In the genomic region with DNA sequence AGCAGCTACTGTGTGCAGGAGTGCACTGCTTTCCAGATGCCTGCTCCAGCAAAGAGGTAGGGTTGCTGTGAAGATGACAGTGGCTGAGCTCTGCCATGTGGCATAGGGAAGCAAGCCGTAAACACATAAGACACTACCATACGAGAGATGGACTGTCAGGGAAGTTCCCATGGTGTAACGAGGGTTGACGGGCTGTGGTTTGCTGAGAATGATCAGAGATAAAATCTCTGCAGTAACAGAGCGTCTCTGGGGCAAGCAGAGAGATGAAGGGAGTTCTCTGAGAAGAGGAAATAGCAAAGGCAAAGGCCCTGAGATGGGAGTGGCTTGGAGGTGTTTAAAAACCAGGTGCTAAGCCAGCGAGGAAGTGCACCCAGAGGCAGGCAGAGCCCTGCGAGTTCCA, we compare ENCODE assay signal across 26 mouse cellular contexts. TPM values are rescaled to one million over a fixed set of nuclear protein-coding genes. Genes with fewer than 3 reads are reported as not detected.
DNase-seq lines count a peak whose midpoint lies in the region; ATAC-seq and TF ChIP-seq lines count a peak whose summit lies in the region.
"Had no signal": no experiment of that assay in that cellular context is flagged by ENCODE, and none has a peak within 500 bp of the region (broad histone marks: within the 10 kb centered on the region; RNA-seq: fewer than 3 reads in every experiment).

No protein-coding gene starts in this region.

- WGBS in thymus, adult 2 months: 21% methylated on average over 7 of the region's 7 CpGs
- 72% methylated on average over 7 of the region's 7 CpGs for WGBS in midbrain, postnatal 0 days

- H3K9ac ChIP-seq in midbrain, postnatal 0 days (replicated peaks; ENCODE audit: low read length, poor library complexity, severe bottlenecking): no peak overlapping the region
- H3K9ac ChIP-seq: heart, embryonic 12.5 days; liver, embryonic 14.5 days; lung, embryonic 15.5 days had no signal

- TF ChIP-seq POLR2A in thymus, adult 2 months (IDR thresholded peaks at IDR 0.05; ENCODE audit: control insufficient read depth, extremely low read depth, insufficient read depth, low read length, poor library complexity): no peak

- no peaks in the 10 kb centered on the region for H3K4me1 ChIP-seq in thymus, adult 2 months (replicated peaks; ENCODE audit: control insufficient read depth, insufficient read depth, low read length)
- no peaks in the 10 kb centered on the region for H3K4me1 ChIP-seq in midbrain, postnatal 0 days (ENCODE audit: insufficient read depth, low read length)
- H3K4me1 ChIP-seq: lung, embryonic 15.5 days had no signal

- no peaks in the 10 kb centered on the region for H3K36me3 ChIP-seq in thymus, adult 2 months (ENCODE audit: control insufficient read depth, insufficient read depth, low read length)
- H3K36me3 ChIP-seq in midbrain, postnatal 0 days (ENCODE audit: insufficient read depth, low read length): 0 out of 2 replicates have a peak, but pooled peaks cover 4% of the 10 kb centered on the region
- H3K36me3 ChIP-seq: heart, embryonic 12.5 days; lung, embryonic 15.5 days; midbrain, embryonic 10.5 days had no signal

- H3K4me3 ChIP-seq in thymus, adult 2 months (ENCODE audit: control insufficient read depth, insufficient read depth, low read length): no peak overlapping the region
- no peak overlapping the region for H3K4me3 ChIP-seq in midbrain, postnatal 0 days (ENCODE audit: low read depth, low read length)
- H3K4me3 ChIP-seq: forebrain, embryonic 10.5 days; heart, embryonic 12.5 days; lung, embryonic 15.5 days; midbrain, embryonic 10.5 days had no signal

- no peaks in the 10 kb centered on the region for H3K9me3 ChIP-seq in midbrain, postnatal 0 days (ENCODE audit: low read length)
- H3K9me3 ChIP-seq: forebrain, embryonic 10.5 days; heart, embryonic 12.5 days; lung, embryonic 15.5 days; midbrain, embryonic 10.5 days had no signal

- TF ChIP-seq CTCF in thymus, adult 2 months (IDR thresholded peaks at IDR 0.05; ENCODE audit: borderline replicate concordance, control insufficient read depth, extremely low read depth, insufficient read depth, low read length, poor library complexity): no peak
- no peak for TF ChIP-seq CTCF in midbrain, postnatal 0 days (IDR thresholded peaks at IDR 0.05)

- no peak overlapping the region for H3K27ac ChIP-seq in thymus, adult 2 months (ENCODE audit: control insufficient read depth, insufficient read depth, low read length)
- no peak overlapping the region for H3K27ac ChIP-seq in midbrain, postnatal 0 days (ENCODE audit: low read depth, low read length)
- H3K27ac ChIP-seq: forebrain, embryonic 10.5 days; hindbrain, postnatal 0 days; liver, embryonic 14.5 days; lung, embryonic 15.5 days; midbrain, embryonic 10.5 days had no signal

- peak; percentile 18 for DNase-seq in lung, postnatal 25 days (ENCODE audit: low spot score)
- DNase-seq in lung, adult 18-20 months: no peak
- peak; percentile 71 for DNase-seq in T-cell, adult 2 months (ENCODE audit: low spot score)
- DNase-seq in thymus, adult 2 months: peak; percentile 27
- DNase-seq in thymus, postnatal 4 days: peak; percentile 21
- no peak for DNase-seq in adrenal gland, adult 18-20 months (ENCODE audit: low spot score in 2 of 2)
- no peak for DNase-seq in midbrain, postnatal 0 days (ENCODE audit: low spot score)
- DNase-seq: adrenal gland, adult 2 months; cerebellum, adult 18-20 months; cerebellum, postnatal 14 days; gastrocnemius, postnatal 14 days; heart, adult 11 months; heart, postnatal 14 days; kidney, adult 18-20 months; kidney, postnatal 10 days; layer of hippocampus, postnatal 36 days; lung, postnatal 4 days; right cerebral cortex, postnatal 14 days had no signal

- no peaks in the 10 kb centered on the region for H3K27me3 ChIP-seq in thymus, adult 2 months (ENCODE audit: control insufficient read depth, insufficient read depth, low read length)
- no peaks in the 10 kb centered on the region for H3K27me3 ChIP-seq in midbrain, postnatal 0 days (ENCODE audit: insufficient read depth, low read length)
- H3K27me3 ChIP-seq: heart, embryonic 12.5 days; lung, embryonic 15.5 days had no signal

- H3K4me2 ChIP-seq in midbrain, postnatal 0 days (ENCODE audit: low read depth, low read length, poor library complexity, severe bottlenecking): no peak overlapping the region
- H3K4me2 ChIP-seq: heart, embryonic 12.5 days; lung, embryonic 15.5 days had no signal

- no peak for ATAC-seq in midbrain, postnatal 0 days (ENCODE audit: low FRiP score)
- ATAC-seq in megakaryocyte-erythroid progenitor cell, adult 5-6 weeks (replicated peaks; ENCODE audit: low FRiP score, low TSS enrichment, poor library complexity, severe bottlenecking): no peak
- ATAC-seq: forebrain, embryonic 16.5 days; hindbrain, postnatal 0 days had no signal

RNA-seq across cellular contexts. Expression of a gene that starts 54.3 kb away (rescaled TPM):
- polyA plus RNA-seq in thymus, adult 2 months (2012; rRNA removed): 2.3 and 2.5 TPM in 2 replicates
- 10 to 100 TPM; 32.5 to 52.8 TPM for total RNA-seq in adrenal gland, adult 18-20 months (2021)
- 363 and 375 TPM in 2 replicates for total RNA-seq in midbrain, postnatal 0 days (2014; rRNA removed)
- polyA plus RNA-seq in midbrain, postnatal 0 days (2015; fragmentation: Nextera tagmentation; extraction: Ambion mirVana): 301 and 312 TPM in 2 replicates
- total RNA-seq in megakaryocyte-erythroid progenitor cell, adult 5-6 weeks (2014; fragmentation: Nextera tagmentation): not detected in 2 replicates
- total RNA-seq in megakaryocyte-erythroid progenitor cell, adult 5-6 weeks (2017): not detected in 2 replicates

Comparison
In these comparisons a context has a peak if more than half of its experiments do, and no peak if none do; other contexts are left out.
1. DNase-seq: peak in lung, postnatal 25 days (single experiment), T-cell, adult 2 months (single experiment), thymus, adult 2 months (single experiment) and thymus, postnatal 4 days (single experiment); none in lung, adult 18-20 months (0 of 2), adrenal gland, adult 18-20 months (0 of 2) and midbrain, postnatal 0 days (single experiment).
2. RNA of a gene that starts 54.3 kb away (total RNA-seq): 363 to 375 TPM in midbrain, postnatal 0 days and 32.5 to 52.8 TPM in adrenal gland, adult 18-20 months; not detected in megakaryocyte-erythroid progenitor cell, adult 5-6 weeks; every median in the first group is over 10 times any median in the second.